Mouse (Mus musculus) hindbrain, embryonic 15.5 days (tissue): ENCODE measurements around the gene Cacybp. TPM values are rescaled to one million over a fixed set of nuclear protein-coding genes. Genes with fewer than 3 reads are reported as not detected.

Experiments
- ATAC-seq: fragments of 200-750 bp; cut with Nextera tagmentation; 2 replicates; pipeline ENCODE4 v1.8.0; 2017; ENCODE audit warnings: low read depth, moderate number of reproducible peaks, moderate TSS enrichment; ENCODE audit not compliant: low FRiP score
- H3K27ac ChIP-seq: fragments of 300-500 bp; sonication (generic); replicated peaks from 2 replicates; pipeline ENCODE4 v1.5.1; 2015; ENCODE audit warnings: mild to moderate bottlenecking, inconsistent platforms
- H3K27me3 ChIP-seq: fragments of 300-500 bp; sonication (generic); 2 replicates; pipeline ENCODE4 v1.6.1; 2015; ENCODE audit warnings: control low read depth, inconsistent platforms
- H3K36me3 ChIP-seq: fragments of 300-500 bp; sonication (generic); 2 replicates; pipeline ENCODE4 v1.6.1; 2015; ENCODE audit warnings: control low read depth, inconsistent platforms
- H3K4me1 ChIP-seq: fragments of 300-500 bp; sonication (generic); replicated peaks from 2 replicates; pipeline ENCODE4 v1.6.1; 2015; ENCODE audit warnings: control low read depth, inconsistent platforms
- H3K4me2 ChIP-seq: fragments of 300-500 bp; sonication (generic); 2 replicates; pipeline ENCODE4 v1.6.1; 2015; ENCODE audit warnings: moderate library complexity, mild to moderate bottlenecking, inconsistent platforms
- H3K4me3 ChIP-seq: fragments of 300-500 bp; sonication (generic); 2 replicates; pipeline ENCODE4 v1.5.1; 2015; ENCODE audit warnings: mild to moderate bottlenecking, inconsistent platforms
- H3K9ac ChIP-seq: fragments of 300-500 bp; sonication (generic); 2 replicates; pipeline ENCODE4 v1.6.1; 2015; ENCODE audit warnings: inconsistent platforms
- H3K9me3 ChIP-seq: fragments of 300-500 bp; sonication (generic); 2 replicates; pipeline ENCODE4 v1.6.1; 2016; ENCODE audit warnings: control low read depth, inconsistent platforms
- WGBS: fragments of 180-500 bp; shearing (Covaris S2); methylation state at CpG from one replicate; pipeline ENCODE4 v1.1.7; 2015; 5-methylcytosine and 5-hydroxymethylcytosine counted together
- polyA plus RNA-seq: library from polyadenylated mRNA; unstranded; fragments of >200 nt; fragmentation: Nextera tagmentation; extraction: Ambion mirVana; gene quantifications from 2 replicates; pipeline ENCODE4 v1.2.1, GENCODE M21; 2015

Gene Cacybp
- polyA plus RNA-seq, 1 experiment from 2014 or later, result 251 TPM

DNA sequence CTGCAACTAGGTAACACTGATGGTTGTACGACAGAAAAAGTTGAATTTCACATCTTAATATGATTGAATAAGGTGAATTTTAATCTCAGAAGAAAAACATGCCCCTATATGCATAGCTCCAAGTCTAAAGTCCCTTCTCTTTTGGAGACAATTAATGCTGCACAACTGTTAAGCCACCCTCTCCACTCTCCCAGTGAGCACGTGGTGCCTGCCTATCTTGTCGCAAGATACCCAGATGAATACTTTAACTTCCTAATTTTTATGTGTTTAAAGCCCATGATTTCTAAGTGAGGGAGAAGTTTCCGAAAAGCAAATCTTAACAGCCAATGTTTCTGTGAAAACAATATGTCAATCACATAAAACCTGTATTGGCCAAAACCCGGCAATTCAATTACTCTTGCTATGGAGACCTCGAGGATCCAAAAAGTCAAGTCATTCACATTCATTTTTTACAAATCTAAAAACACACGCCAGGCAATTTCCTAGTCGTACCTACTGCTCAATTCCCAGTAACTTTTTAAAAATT lies 1.0 kb downstream of the Cacybp start:
- no peaks in the 10 kb centered on the region for H3K9me3 ChIP-seq
- peak overlapping the region; percentile 95 for H3K4me3 ChIP-seq
- no peak for ATAC-seq
- peak overlapping the region; percentile 84 for H3K4me2 ChIP-seq
- H3K27ac ChIP-seq, result peak overlapping the region; percentile 100
- no peaks in the 10 kb centered on the region for H3K27me3 ChIP-seq
- 2% methylated on average over 8 of the region's 8 CpGs for WGBS
- peaks cover 33% of the 10 kb centered on the region for H3K4me1 ChIP-seq
- H3K36me3 ChIP-seq, result peaks cover 13% of the 10 kb centered on the region
- H3K9ac ChIP-seq, result peak overlapping the region; percentile 93

DNA sequence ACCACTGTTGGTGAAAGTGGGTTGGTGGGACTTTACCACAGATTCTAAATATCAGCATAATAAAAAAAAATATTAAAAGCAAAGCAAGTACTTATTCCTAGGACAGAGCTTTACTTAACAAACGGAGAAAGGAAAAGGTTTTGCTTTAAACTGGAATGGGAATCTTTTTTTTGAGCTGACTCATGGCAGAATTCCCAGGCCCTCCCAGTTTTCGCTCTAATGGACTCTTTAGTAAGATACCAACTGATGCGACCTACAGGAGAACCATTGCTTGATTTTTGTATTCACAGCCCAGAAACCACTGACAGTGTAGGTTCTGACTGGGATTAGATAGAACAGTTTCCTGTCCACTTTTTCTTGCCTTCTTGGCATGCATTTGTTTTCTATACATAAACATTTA lies 2.1 kb downstream of the Cacybp start:
- no peak overlapping the region for H3K9ac ChIP-seq
- H3K4me3 ChIP-seq, result peak overlapping the region; percentile 95
- no peaks in the 10 kb centered on the region for H3K9me3 ChIP-seq
- no peak for ATAC-seq
- H3K27me3 ChIP-seq, result no peaks in the 10 kb centered on the region
- 50% methylated on average over 3 of the region's 3 CpGs for WGBS
- peak overlapping the region; percentile 84 for H3K4me2 ChIP-seq
- no peak overlapping the region for H3K27ac ChIP-seq
- H3K36me3 ChIP-seq, result peaks cover 24% of the 10 kb centered on the region
- H3K4me1 ChIP-seq, result peaks cover 33% of the 10 kb centered on the region

GRCm38 (mm10) chr1:160209844-160210243 lies 2.8 kb downstream of the Cacybp start:
- Histone ChIP-seq H3K27ac (no peak overlapping the region), H3K4me3 (no peak overlapping the region), H3K9me3 (no peaks in the 10 kb centered on the region), H3K9ac (no peak overlapping the region), H3K4me1 (peaks cover 33% of the 10 kb centered on the region), H3K36me3 (peaks cover 29% of the 10 kb centered on the region), H3K4me2 (no peak overlapping the region), H3K27me3 (no peaks in the 10 kb centered on the region)
- no peak for ATAC-seq
- 19% methylated on average over 2 of the region's 2 CpGs for WGBS

DNA sequence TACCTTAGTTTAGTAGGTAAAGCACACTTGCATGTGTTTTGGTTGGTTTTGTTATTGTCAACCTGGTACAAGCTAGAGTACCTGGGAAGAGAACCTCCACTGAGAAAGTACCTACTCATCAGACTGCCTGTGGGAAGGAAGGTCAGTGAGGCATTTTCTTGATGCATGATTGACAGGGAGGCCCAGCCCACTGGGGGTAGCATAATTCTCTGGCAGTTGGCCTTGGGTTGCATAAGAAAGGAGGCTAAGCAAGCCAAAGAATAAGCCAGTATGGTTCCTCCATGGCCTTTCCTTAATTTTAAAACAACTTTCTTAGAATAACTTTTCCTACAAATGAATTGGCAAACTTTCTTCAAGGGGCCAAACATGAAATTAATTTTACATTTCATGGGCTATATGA lies 7.2 kb downstream of the Cacybp start:
- H3K4me1 ChIP-seq, result peaks cover 12% of the 10 kb centered on the region
- no peaks in the 10 kb centered on the region for H3K27me3 ChIP-seq
- no peaks in the 10 kb centered on the region for H3K9me3 ChIP-seq
- H3K9ac ChIP-seq, result no peak overlapping the region
- no peak overlapping the region for H3K4me2 ChIP-seq
- H3K27ac ChIP-seq, result no peak overlapping the region
- ATAC-seq, result no peak
- H3K4me3 ChIP-seq, result no peak overlapping the region
- H3K36me3 ChIP-seq, result peaks cover 65% of the 10 kb centered on the region

DNA sequence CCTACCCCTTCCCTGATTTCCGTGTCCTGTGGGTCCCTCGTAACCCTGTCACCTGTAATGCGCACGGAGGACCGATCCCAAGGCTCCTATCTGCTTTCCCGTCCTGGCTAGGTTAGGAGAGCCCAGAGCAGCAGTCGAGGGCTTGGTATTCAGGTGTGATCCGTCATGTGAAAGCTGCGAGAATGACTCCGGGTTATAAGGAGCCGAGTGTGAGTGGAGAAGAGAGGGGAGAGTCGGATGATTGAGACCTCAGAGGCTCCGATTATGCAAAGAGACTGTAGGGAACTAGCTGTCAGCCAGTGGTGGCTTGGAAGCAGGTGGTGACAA lies 17.4 kb downstream of the Cacybp start:
- Histone ChIP-seq H3K27ac (peak overlapping the region; percentile 86), H3K27me3 (no peaks in the 10 kb centered on the region), H3K9ac (peak overlapping the region; percentile 73), H3K36me3 (peaks cover 18% of the 10 kb centered on the region), H3K4me2 (peak overlapping the region; percentile 83), H3K9me3 (no peaks in the 10 kb centered on the region), H3K4me3 (peak overlapping the region; percentile 73), H3K4me1 (peaks cover 11% of the 10 kb centered on the region)
- WGBS, result under 1% methylated on average over 13 of the region's 13 CpGs
- ATAC-seq, result peak; percentile 50; the same call in 1 of the 2 replicates

DNA sequence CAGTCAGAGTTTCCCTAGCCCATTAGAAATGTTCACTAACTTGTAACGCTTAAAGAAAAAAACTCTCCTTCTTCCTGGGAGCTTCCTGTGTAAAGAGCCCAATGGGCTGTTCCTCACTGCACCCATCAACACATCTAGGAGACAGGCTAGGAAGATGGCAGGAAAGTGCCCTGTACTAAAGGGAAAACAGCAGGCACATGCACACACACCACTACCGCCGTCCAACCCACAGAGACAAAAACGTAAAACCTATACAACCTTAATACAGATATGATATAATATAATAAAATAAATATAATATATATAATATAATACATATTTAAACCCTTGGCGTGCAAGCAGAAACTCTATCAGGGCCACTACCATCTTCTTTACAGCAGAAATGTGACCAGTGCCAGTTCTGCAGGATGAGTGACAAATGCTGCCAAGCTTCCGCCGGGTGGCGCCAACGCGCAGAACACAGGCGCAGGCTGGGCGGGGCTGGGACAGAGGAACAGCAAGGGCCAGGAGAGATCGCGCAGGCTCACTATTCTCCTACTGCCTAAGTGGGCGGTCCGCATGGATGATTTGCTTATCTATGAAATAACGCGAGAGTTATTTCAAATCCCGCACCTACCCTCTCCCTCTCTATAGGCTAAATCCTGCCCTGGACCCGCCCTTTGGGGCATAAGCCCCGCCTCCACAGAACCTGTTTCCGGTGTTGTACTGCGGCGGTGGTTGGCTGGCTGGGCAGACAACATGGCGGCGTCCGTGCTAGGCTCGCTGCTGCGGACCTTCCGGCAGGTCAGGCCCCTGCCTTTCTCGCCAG lies 17.9 kb downstream of the Cacybp start, which contains the start of gene Mrps14:
Mrps14 (plus strand) TSS at position 687 of the 808 bp plus-strand sequence.
- Histone ChIP-seq H3K4me1 (peaks cover 11% of the 10 kb centered on the region), H3K9ac (peak within 1 kb of the TSS; percentile 73), H3K9me3 (no peaks in the 10 kb centered on the region), H3K4me2 (peak within 1 kb of the TSS; percentile 83), H3K4me3 (peak within 1 kb of the TSS; percentile 73), H3K27ac (peak within 1 kb of the TSS; percentile 86), H3K27me3 (no peaks in the 10 kb centered on the region), H3K36me3 (peaks cover 15% of the 10 kb centered on the region)
- peak; percentile 100 for ATAC-seq
- WGBS, result 7% methylated on average over 31 of the region's 31 CpGs

GRCm38 (mm10) chr1:160184506-160184905 lies 28.2 kb downstream of the Cacybp start:
- Histone ChIP-seq H3K9me3 (no peaks in the 10 kb centered on the region), H3K27ac (no peak overlapping the region), H3K36me3 (no peaks in the 10 kb centered on the region), H3K4me2 (peak overlapping the region; percentile 21; the same call in 1 of the 2 replicates), H3K4me3 (no peak overlapping the region), H3K4me1 (no peaks in the 10 kb centered on the region), H3K27me3 (no peaks in the 10 kb centered on the region), H3K9ac (no peak overlapping the region)
- WGBS, result 16% methylated on average over 5 of the region's 5 CpGs
- peak; percentile 93 for ATAC-seq

- H3K4me1 ChIP-seq, result no peaks in the 10 kb centered on the region
- no peak overlapping the region for H3K9ac ChIP-seq
- H3K27me3 ChIP-seq, result no peaks in the 10 kb centered on the region
- no peak overlapping the region for H3K4me3 ChIP-seq
- no peak for ATAC-seq
- no peak overlapping the region for H3K4me2 ChIP-seq
- H3K9me3 ChIP-seq, result no peaks in the 10 kb centered on the region
- no peaks in the 10 kb centered on the region for H3K36me3 ChIP-seq
- WGBS, result 67% methylated on average over 4 of the region's 4 CpGs
- no peak overlapping the region for H3K27ac ChIP-seq
Observed at GRCm38 (mm10) chr1:160181216-160181615, 31.5 kb downstream of the Cacybp start.

DNA sequence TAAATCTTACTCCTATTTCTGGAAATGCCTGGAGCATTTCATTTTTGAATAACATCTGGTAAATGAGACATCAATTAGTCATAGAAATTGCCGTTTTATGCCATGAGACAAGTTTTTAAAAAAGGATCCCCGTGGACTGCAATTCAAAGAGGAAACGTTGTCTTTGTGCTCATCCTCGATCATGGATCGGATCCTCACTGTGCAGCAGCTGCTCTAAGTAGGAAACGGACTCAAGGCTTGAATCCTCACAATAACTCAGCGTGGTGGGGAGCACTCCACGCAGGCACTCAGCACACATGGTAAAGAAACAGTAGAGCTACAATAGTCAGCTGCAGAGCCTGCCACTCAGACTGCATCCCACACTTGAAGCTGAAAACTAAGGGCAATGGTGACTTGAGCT lies 35.8 kb downstream of the Cacybp start:
- H3K9ac ChIP-seq, result no peak overlapping the region
- no peak overlapping the region for H3K4me3 ChIP-seq
- WGBS, result 51% methylated on average over 8 of the region's 8 CpGs
- ATAC-seq, result no peak
- no peaks in the 10 kb centered on the region for H3K27me3 ChIP-seq
- H3K27ac ChIP-seq, result no peak overlapping the region
- no peaks in the 10 kb centered on the region for H3K36me3 ChIP-seq
- H3K4me2 ChIP-seq, result no peak overlapping the region
- H3K4me1 ChIP-seq, result no peaks in the 10 kb centered on the region
- no peaks in the 10 kb centered on the region for H3K9me3 ChIP-seq

- H3K9ac ChIP-seq, result no peak overlapping the region
- H3K4me3 ChIP-seq, result no peak overlapping the region
- no peak overlapping the region for H3K4me2 ChIP-seq
- H3K9me3 ChIP-seq, result no peaks in the 10 kb centered on the region
- H3K27ac ChIP-seq, result no peak overlapping the region
- 81% methylated on average over 4 of the region's 5 CpGs for WGBS
- H3K27me3 ChIP-seq, result no peaks in the 10 kb centered on the region
- H3K36me3 ChIP-seq, result no peaks in the 10 kb centered on the region
- ATAC-seq, result no peak
- no peaks in the 10 kb centered on the region for H3K4me1 ChIP-seq
Observed at GRCm38 (mm10) chr1:160166600-160166999, 46.1 kb downstream of the Cacybp start.

- Histone ChIP-seq H3K4me1 (no peaks in the 10 kb centered on the region), H3K9me3 (no peaks in the 10 kb centered on the region), H3K4me3 (no peak overlapping the region), H3K36me3 (no peaks in the 10 kb centered on the region), H3K27me3 (no peaks in the 10 kb centered on the region), H3K4me2 (no peak overlapping the region), H3K9ac (no peak overlapping the region), H3K27ac (no peak overlapping the region)
- no peak for ATAC-seq
- WGBS, result 88% methylated on average over 2 of the region's 2 CpGs
Observed at GRCm38 (mm10) chr1:160158190-160158589, 54.5 kb downstream of the Cacybp start.

- no peak within 1 kb of the TSS for H3K4me3 ChIP-seq
- peaks cover 5% of the 10 kb centered on the region; the same call in 1 of the 2 replicates for H3K4me1 ChIP-seq
- no peak within 1 kb of the TSS for H3K27ac ChIP-seq
- WGBS, result 76% methylated on average over 8 of the region's 8 CpGs
- no peaks in the 10 kb centered on the region for H3K27me3 ChIP-seq
- ATAC-seq, result no peak
- no peaks in the 10 kb centered on the region for H3K9me3 ChIP-seq
- H3K9ac ChIP-seq, result no peak within 1 kb of the TSS
- no peak within 1 kb of the TSS for H3K4me2 ChIP-seq
- H3K36me3 ChIP-seq, result no peaks in the 10 kb centered on the region
Observed at GRCm38 (mm10) chr1:160153480-160153879, 59.2 kb downstream of the Cacybp start, which contains the start of gene Tnn. Gene Tnn, minus strand, starts transcription at chr1:160153580.
